Mouse (Mus musculus): ENCODE measurements around the gene Pip5k1b. TPM values are rescaled to one million over a fixed set of nuclear protein-coding genes. Genes with fewer than 3 reads are reported as not detected.

The Pip5k1b gene
- total RNA-seq, 2 experiments from 2014 or later, result 0.75 to 0.84 TPM

- no peak for DNase-seq
These were observed 37.3 kb downstream of the Pip5k1b start for GRCm38 (mm10) chr19:24518384-24518783.

GRCm38 (mm10) chr19:24517057-24517456 lies 38.6 kb downstream of the Pip5k1b start:
- DNase-seq, result no peak

- no peak for DNase-seq
These were observed 39.7 kb downstream of the Pip5k1b start for GRCm38 (mm10) chr19:24515941-24516340.

- no peak for DNase-seq
These were observed 40.7 kb downstream of the Pip5k1b start for GRCm38 (mm10) chr19:24514661-24515642.

- no peak for DNase-seq
These were observed 42.4 kb downstream of the Pip5k1b start for GRCm38 (mm10) chr19:24513105-24513843.

GRCm38 (mm10) chr19:24511939-24512338 lies 43.7 kb downstream of the Pip5k1b start:
- no peak for DNase-seq

- DNase-seq, result no peak
These were observed 46.3 kb downstream of the Pip5k1b start for GRCm38 (mm10) chr19:24509391-24509790.

- no peak for DNase-seq
These were observed 47.4 kb downstream of the Pip5k1b start for GRCm38 (mm10) chr19:24508087-24508767.

- DNase-seq, result no peak
These were observed 52.8 kb downstream of the Pip5k1b start for GRCm38 (mm10) chr19:24502736-24503421.

GRCm38 (mm10) chr19:24501525-24501924 lies 54.1 kb downstream of the Pip5k1b start:
- DNase-seq, result no peak

GRCm38 (mm10) chr19:24500431-24500830 lies 55.2 kb downstream of the Pip5k1b start:
- no peak for DNase-seq

- DNase-seq, result peak; percentile 7
These were observed 56.4 kb downstream of the Pip5k1b start for GRCm38 (mm10) chr19:24499291-24499690.

GRCm38 (mm10) chr19:24493887-24494286 lies 61.8 kb downstream of the Pip5k1b start:
- no peak for DNase-seq

- no peak for DNase-seq
These were observed 63.8 kb downstream of the Pip5k1b start for GRCm38 (mm10) chr19:24491824-24492223.

GRCm38 (mm10) chr19:24490275-24490674 lies 65.4 kb downstream of the Pip5k1b start:
- DNase-seq, result no peak

GRCm38 (mm10) chr19:24486433-24487296 lies 69.0 kb downstream of the Pip5k1b start:
- DNase-seq, result no peak

- no peak for DNase-seq
These were observed 71.0 kb downstream of the Pip5k1b start for GRCm38 (mm10) chr19:24484612-24485194.

- no peak for DNase-seq
These were observed 74.8 kb downstream of the Pip5k1b start for GRCm38 (mm10) chr19:24480916-24481315.

- peak; percentile 90 for DNase-seq
These were observed 78.5 kb downstream of the Pip5k1b start, which contains the start of gene Fam122a for GRCm38 (mm10) chr19:24476929-24477882. Gene Fam122a, minus strand, starts transcription at chr19:24477356.

All from gastrocnemius, postnatal 25 days (tissue).